Mouse (Mus musculus) limb, embryonic 14.5 days (tissue): ENCODE data around the gene Serpinb9b. TPM values are rescaled to one million over a fixed set of nuclear protein-coding genes. Genes with fewer than 3 reads are reported as not detected.
A peak's percentile ranks its signal among the peaks of the same experiment; 100 is the strongest.

Source experiments
- ATAC-seq: fragments of 200-750 bp; cut with Nextera tagmentation; 2 replicates; pipeline ENCODE4 v1.8.0; 2017; ENCODE audit warnings: low read depth, moderate number of reproducible peaks, moderate TSS enrichment; ENCODE audit not compliant: low FRiP score
- DNase-seq: peaks from one replicate; pipeline ENCODE4 v3.0.0-alpha.2; 2015; ENCODE audit warnings: low spot score
- H3K27ac ChIP-seq: fragments of 300-500 bp; sonication (generic); replicated peaks from 2 replicates; pipeline ENCODE4 v1.5.1; 2014; ENCODE audit warnings: low read depth, mild to moderate bottlenecking, low read length, moderate library complexity, mixed read lengths
- H3K27me3 ChIP-seq: fragments of 300-500 bp; sonication (generic); 2 replicates; pipeline ENCODE4 v1.6.1; 2014; ENCODE audit warnings: low read length, mixed read lengths; ENCODE audit not compliant: control insufficient read depth, insufficient read depth
- H3K36me3 ChIP-seq: fragments of 300-500 bp; sonication (generic); 2 replicates; pipeline ENCODE4 v1.6.1; 2014; ENCODE audit warnings: mild to moderate bottlenecking, low read length, moderate library complexity, mixed read lengths; ENCODE audit not compliant: control insufficient read depth, insufficient read depth
- H3K4me1 ChIP-seq: fragments of 300-500 bp; sonication (generic); 2 replicates; pipeline ENCODE4 v1.6.1; 2014; ENCODE audit warnings: antibody characterized with exemption, low read length, mixed read lengths; ENCODE audit not compliant: control insufficient read depth, insufficient read depth
- H3K4me2 ChIP-seq: fragments of 300-500 bp; sonication (generic); replicated peaks from 2 replicates; pipeline ENCODE4 v1.6.1; 2014; ENCODE audit warnings: low read depth, mild to moderate bottlenecking, low read length, moderate library complexity; ENCODE audit not compliant: severe bottlenecking
- H3K4me3 ChIP-seq: fragments of 300-500 bp; sonication (generic); replicated peaks from 2 replicates; pipeline ENCODE4 v1.5.1; 2014; ENCODE audit warnings: low read length
- H3K9ac ChIP-seq: fragments of 300-500 bp; sonication (generic); 2 replicates; pipeline ENCODE4 v1.6.1; 2014; ENCODE audit warnings: mild to moderate bottlenecking, low read depth, low read length, moderate library complexity; ENCODE audit not compliant: severe bottlenecking
- H3K9me3 ChIP-seq: fragments of 300-500 bp; sonication (generic); 2 replicates; pipeline ENCODE4 v1.6.1; 2016; ENCODE audit warnings: low read length; ENCODE audit not compliant: control insufficient read depth
- POLR2A ChIP-seq: fragments of 200-500 bp; IDR thresholded peaks from 2 replicates; pipeline ENCODE4 v1.8.0; 2012; ENCODE audit warnings: inconsistent platforms, mild to moderate bottlenecking, moderate library complexity, borderline replicate concordance; ENCODE audit not compliant: insufficient read depth, insufficient read length; ENCODE audit errors: extremely low read depth
- WGBS: fragments of 180-500 bp; shearing (Covaris S2); extraction: QIAGEN DNeasy Blood & Tissue Kit; methylation state at CpG from one replicate; pipeline ENCODE4 v1.1.7; 2014; 5-methylcytosine and 5-hydroxymethylcytosine counted together
- polyA plus RNA-seq, 2 experiments: library from polyadenylated mRNA; depleted of rRNA in 1 of 2; stranded (reverse) in 1 of 2; unstranded in 1 of 2; fragments of >200 nt; fragmentation: Nextera tagmentation in 1 of 2; extraction: Ambion mirVana in 1 of 2; gene quantifications; 2 replicates each; pipeline versions ENCODE4 v1.2.1 to v1.2.3; 2012 to 2014

The Serpinb9b gene
- polyA plus RNA-seq, 2 experiments: 0.10 TPM; not detected in 1

DNA sequence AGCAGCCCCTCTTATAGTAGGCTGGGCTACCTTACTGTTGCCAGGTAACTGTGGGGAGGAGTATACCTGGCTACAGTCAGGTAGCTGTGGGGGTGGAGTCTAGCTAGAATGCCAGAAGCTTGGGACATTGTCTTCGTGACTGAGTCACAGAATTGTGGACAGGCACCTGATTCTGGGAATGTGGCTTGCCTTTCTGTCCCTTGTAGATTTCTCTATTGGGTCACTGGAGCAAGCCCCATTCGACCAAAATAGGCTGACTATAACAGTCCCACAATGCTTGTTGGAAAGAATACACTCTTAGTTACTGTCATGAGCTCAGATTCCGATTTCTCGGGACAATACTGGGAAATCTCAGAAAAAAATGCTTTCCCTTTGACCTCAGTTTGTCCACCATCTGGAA lies 32.2 kb upstream of the Serpinb9b start:
- Histone ChIP-seq H3K4me3 (no peak overlapping the region), H3K9me3 (no peaks in the 10 kb centered on the region), H3K36me3 (no peaks in the 10 kb centered on the region), H3K4me2 (no peak overlapping the region), H3K9ac (no peak overlapping the region), H3K4me1 (no peaks in the 10 kb centered on the region), H3K27me3 (no peaks in the 10 kb centered on the region), H3K27ac (no peak overlapping the region)
- ATAC-seq (no peak), DNase-seq (no peak)
- WGBS: 79% methylated on average over 4 of the region's 4 CpGs
- TF ChIP-seq POLR2A: no peak

DNA sequence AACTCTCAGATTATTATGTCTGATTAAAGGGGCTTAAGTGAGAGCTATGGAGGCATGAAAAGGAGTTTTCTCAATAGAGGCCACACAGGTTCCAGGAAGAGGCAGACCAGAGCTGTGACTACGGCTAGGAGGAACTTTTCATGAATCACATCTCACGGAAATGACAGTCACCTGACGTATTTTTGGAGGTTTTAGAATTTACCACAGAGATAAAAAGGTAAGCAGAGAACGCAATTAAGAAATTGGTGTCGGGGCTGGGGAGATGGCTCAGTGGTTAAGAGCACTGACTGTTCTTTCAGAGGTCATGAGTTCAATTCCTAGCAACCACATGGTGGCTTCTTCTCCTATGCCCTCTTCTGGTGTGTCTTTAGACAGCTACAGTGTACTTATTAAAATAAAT lies 25.9 kb upstream of the Serpinb9b start:
- ATAC-seq (no peak), DNase-seq (no peak)
- no peaks in the 10 kb centered on the region for H3K27me3 ChIP-seq
- H3K36me3 ChIP-seq: no peaks in the 10 kb centered on the region
- H3K4me2 ChIP-seq: no peak overlapping the region
- no peak for TF ChIP-seq POLR2A
- H3K9ac ChIP-seq: no peak overlapping the region
- no peaks in the 10 kb centered on the region for H3K9me3 ChIP-seq
- whole genome bisulfite sequencing: 94% methylated on average over 5 of the region's 5 CpGs
- no peak overlapping the region for H3K27ac ChIP-seq
- H3K4me1 ChIP-seq: no peaks in the 10 kb centered on the region
- H3K4me3 ChIP-seq: no peak overlapping the region

DNA sequence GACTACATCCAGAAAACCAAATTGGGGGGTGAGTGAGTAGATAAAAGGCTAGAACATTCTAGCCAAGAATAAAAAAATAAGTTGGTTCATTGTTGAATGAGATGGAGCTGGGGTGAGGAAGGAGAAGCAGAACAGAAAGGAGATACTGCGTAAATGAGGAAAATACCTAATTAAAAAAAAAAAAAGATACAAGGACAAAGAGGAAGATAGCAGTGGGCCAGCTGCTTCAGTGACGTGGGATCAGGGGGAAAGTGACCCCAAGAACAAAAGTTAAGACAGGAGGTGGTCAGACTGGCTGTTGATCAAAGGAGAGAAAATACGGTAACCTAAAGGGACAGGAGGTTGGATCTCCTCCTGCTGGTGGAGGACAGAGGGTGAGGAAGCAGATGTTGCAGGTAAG lies 24.3 kb upstream of the Serpinb9b start, which contains the start of gene Serpinb9:
Serpinb9 (plus strand) TSS at position 301 of the 400 bp plus-strand sequence.
- 79% methylated on average over 3 of the region's 3 CpGs for WGBS
- Histone ChIP-seq H3K4me2 (peak within 1 kb of the TSS; percentile 47), H3K9ac (peak within 1 kb of the TSS; percentile 57), H3K27ac (no peak within 1 kb of the TSS), H3K4me1 (no peaks in the 10 kb centered on the region), H3K27me3 (no peaks in the 10 kb centered on the region), H3K36me3 (no peaks in the 10 kb centered on the region), H3K4me3 (peak within 1 kb of the TSS; percentile 30), H3K9me3 (no peaks in the 10 kb centered on the region)
- ATAC-seq (no peak), DNase-seq (no peak)
- no peak for TF ChIP-seq POLR2A

DNA sequence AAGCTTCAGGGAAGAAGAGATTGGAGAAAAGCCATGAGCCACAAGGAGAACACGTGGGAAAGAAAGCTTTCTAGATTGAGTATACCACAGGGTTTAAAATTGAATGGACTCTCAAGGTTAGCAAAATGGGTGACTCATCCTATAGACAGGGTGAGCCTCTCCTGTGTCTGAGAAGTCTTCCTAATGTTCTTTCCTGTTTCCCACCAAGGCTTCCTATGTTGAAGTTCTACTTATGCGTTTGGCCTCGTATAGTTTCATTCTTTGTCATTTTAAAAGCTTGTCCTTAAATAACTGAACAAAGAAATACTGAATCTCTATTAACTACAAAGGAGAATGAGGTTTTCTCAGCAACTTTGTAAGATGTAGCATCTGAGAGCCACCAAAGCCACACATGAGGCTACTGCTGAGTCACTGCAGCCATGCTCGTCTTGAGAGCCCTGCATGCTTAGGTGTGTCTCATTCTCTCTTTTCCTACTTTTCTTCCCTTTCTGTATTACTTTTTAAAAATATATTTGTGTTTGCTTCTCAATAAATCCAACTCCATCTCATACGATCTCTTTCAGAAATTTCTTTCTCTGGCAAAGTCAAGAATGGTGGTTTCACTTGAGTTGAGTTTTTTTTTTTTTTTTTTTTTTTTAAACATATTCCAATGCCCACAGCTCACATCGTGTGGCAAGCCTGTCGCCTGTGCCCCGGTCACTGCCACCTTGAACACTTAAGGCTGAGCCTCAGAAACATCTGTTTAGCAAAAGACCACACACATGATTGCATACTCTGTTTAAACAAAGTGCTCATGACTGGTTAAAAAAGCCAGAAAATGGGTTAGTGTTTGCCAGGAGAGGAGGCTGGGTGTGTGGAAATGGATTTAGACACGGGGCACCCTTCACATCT lies 23.4 kb upstream of the Serpinb9b start:
- H3K27ac ChIP-seq: peak overlapping the region; percentile 68
- H3K36me3 ChIP-seq: no peaks in the 10 kb centered on the region
- WGBS: 59% methylated on average over 9 of the region's 9 CpGs
- peak overlapping the region; percentile 30 for H3K4me3 ChIP-seq
- no peaks in the 10 kb centered on the region for H3K9me3 ChIP-seq
- H3K4me2 ChIP-seq: peak overlapping the region; percentile 47
- no peak for TF ChIP-seq POLR2A
- no peaks in the 10 kb centered on the region for H3K27me3 ChIP-seq
- no peaks in the 10 kb centered on the region for H3K4me1 ChIP-seq
- H3K9ac ChIP-seq: peak overlapping the region; percentile 57
- ATAC-seq (0 out of 2 replicates have a peak, but pooled peaks have one; percentile 7), DNase-seq (no peak)

DNA sequence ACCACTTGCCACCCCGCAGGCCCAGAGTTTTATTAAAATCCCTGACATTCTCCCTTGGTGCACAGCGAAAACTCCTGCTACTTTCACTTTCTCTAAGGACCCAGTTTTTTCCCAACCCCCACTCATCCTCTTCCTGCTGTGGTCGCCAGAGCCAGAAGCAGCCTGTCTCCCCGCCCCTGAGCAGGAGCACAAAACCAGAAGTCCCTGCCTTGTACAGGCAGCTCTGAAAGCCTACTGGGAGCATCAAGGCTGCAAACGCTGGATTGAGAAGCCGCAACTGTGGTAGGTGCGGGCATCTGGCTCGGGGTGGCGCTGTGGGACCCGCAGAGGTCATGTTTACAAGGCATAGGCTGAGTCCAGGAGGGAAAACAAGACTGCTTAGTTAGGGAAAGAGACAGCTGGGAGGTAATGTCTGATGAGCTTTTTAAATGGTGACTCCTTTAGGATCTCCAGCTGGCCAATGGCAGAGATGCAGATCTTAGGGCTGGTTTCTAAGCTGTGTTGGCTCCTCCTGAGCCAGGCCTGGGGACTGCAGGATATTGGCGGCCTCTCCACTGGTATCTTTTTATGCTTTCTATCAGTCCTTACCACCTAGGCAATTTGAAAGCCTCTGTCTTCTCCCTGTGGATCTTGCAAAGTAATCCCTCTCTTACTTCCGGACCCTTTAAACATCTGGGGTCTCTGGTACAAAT lies 22.7 kb upstream of the Serpinb9b start:
- TF ChIP-seq POLR2A: no peak
- Histone ChIP-seq H3K36me3 (no peaks in the 10 kb centered on the region), H3K9me3 (no peaks in the 10 kb centered on the region), H3K27me3 (no peaks in the 10 kb centered on the region), H3K4me2 (peak overlapping the region; percentile 47), H3K4me3 (peak overlapping the region; percentile 30), H3K9ac (peak overlapping the region; percentile 57), H3K27ac (peak overlapping the region; percentile 68), H3K4me1 (no peaks in the 10 kb centered on the region)
- WGBS: 13% methylated on average over 12 of the region's 12 CpGs
- peak; percentile 86 for ATAC-seq
- peak; percentile 70 for DNase-seq
